Mouse (Mus musculus): ENCODE results near the gene Trmt10a. TPM values are rescaled to one million over a fixed set of nuclear protein-coding genes. Genes with fewer than 3 reads are reported as not detected.
"Not testable (repeated sequence)": the region's sequence is repeated elsewhere in the genome, so short reads cannot be mapped to it uniquely, and the experiment has no call there.

Gene Trmt10a
- total RNA-seq, 2 experiments from 2014 or later = 3.2 to 4.3 TPM

DNA sequence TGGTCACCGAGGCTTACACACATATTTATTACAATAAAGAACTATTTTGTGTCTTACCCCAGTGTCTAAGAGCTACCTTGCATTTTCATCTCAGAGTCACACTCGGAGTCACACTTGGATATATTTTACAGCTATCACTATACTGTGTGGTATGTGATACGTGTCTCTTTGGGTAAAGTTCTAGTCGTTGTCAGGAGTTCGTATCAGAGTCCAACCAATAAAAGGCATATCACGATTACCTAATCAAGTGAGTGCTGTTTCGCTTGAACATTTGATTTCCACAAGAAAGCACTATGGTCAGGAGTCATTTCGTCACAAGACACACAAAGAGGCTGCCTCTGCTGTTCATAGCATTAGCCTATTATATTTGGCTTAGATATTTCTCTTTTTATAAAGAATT is 9.8 kb upstream of the Trmt10a start:
- intact Hi-C loops (cut with DNase I) = no loop called here

GRCm38 (mm10) chr3:138133916-138134315 is 9.3 kb upstream of the Trmt10a start:
- intact Hi-C loops (cut with DNase I) = no loop called here
- DNase-seq = no peak

More for the DNA sequence above, 9.8 kb upstream of the Trmt10a start:
- DNase-seq = no peak

DNA sequence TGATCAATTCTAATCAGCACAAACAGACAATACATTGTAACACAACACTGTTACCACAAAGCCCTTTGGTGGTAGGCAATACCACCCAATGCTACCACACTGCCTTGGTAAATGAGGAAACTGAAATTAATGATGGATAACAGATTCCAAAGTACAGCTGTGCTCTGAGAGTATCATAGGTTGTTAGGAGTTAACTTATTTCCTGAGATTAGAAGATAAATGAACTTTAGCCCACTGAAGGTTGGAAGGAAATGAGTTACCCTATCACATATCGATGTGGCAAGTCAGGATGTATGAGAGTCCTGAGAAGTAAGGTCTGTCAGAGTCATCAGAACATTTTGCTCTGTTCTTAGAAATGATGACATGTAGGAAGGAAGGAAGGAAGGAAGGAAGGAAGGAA is 8.7 kb upstream of the Trmt10a start:
- DNase-seq = no peak
- intact Hi-C loops (cut with DNase I) = no loop called here

DNA sequence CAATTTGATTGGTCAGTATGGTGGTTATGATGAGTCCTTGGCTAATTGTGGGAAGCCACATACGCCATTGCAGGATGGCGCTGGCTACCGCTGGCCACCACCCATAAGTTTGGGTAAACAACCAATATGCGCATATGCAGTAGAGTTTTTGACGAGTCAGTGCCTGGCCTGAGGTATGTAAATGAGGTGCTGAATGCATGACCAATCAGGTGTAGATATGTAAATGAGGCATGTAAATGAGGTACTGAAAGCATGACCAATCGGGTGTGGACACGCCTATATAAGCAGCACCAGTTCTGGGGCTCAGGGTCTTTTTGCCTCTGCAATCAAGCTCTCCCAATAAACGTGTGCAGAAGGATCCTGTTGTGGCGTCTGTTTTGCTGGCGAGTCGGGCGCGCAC is 5.1 kb upstream of the Trmt10a start:
- intact Hi-C loops (cut with DNase I); DNase-seq: not testable (repeated sequence)

GRCm38 (mm10) chr3:138139663-138140062 is 3.6 kb upstream of the Trmt10a start:
- intact Hi-C loops (cut with DNase I) = no loop called here
- DNase-seq = peak; percentile 54 to 59

DNA sequence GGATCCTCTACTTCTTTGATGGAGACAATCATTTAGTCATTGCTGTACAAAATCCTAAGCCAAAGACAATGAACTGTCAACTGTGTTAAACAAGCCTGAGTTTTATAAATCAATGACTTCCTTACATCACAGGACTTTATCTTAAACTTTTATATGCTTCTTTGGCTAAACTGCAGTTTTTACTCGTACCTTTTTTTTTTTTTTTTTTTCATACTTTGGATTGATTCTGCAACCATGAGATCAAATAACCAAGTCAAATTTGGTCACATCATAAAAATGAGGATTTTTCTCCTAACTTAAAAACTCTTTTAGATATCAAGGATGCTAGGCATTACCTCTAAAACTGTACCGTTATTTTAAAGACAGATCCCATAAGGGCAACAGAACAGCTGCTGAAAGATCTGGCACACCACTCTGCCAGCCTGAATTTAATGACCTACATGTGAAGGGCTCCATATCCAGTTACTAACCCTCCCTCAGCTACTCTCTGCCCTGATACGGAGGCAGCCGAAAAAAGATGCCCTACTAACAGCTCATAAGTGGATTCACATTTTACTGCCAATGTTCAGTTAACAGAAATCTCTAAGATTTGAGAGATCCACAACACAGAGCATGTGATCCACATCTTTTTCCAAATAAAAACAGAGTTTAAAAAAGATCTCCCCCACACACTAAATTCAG is 1.1 kb upstream of the Trmt10a start:
- intact Hi-C loops (cut with DNase I) = loop anchor here (2.0 kb wide), 1 partner anchor 23 kb away; no protein-coding TSS in a partner anchor
- peak; percentile 48 to 58 for DNase-seq

DNA sequence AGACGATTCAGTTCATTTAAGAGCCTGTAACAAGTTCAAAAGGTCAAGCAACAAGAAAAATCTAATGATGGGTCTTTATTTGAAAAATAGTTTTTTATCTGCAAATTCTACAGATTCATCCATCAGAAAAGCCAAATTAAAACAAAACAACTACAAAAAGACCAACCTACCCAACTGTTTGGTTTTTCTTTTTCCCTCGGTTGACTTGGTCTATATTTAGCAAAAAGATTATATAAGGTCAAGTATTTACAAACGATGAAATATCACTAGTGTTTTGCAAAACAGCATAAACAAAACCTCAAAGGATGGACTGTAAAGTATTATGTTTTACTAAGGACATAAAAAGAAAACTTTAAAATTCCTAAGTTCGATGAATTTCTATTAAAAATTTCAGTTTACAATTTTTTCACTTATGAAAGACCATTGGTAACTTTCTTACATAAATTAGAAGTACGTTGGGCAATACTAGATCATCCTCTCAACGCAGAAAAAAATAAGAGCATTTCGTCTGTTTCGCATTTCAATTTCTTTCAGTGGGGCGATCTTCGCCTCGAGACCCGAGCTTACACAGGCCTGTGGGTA is 424 bp upstream of the Trmt10a start:
- no peak for DNase-seq
- intact Hi-C loops (cut with DNase I) = loop anchor here (1.0 to 2.0 kb wide), 3 partner anchors 24 to 279 kb away; partner anchors contain the start of gene H2afz

- peak; percentile 13 to 26 for DNase-seq
- intact Hi-C loops (cut with DNase I) = no loop called here
Observed at GRCm38 (mm10) chr3:138144060-138144641, 903 bp downstream of the Trmt10a start.

- intact Hi-C loops (cut with DNase I) = loop anchor here (1.0 to 5.0 kb wide), 4 partner anchors 153 to 366 kb away; partner anchors contain the start of gene Lamtor3
Observed at GRCm38 (mm10) chr3:138144642-138145171, 1.5 kb downstream of the Trmt10a start, which contains the start of gene Mttp. Gene Mttp, minus strand, starts transcription at chr3:138144968.

DNA sequence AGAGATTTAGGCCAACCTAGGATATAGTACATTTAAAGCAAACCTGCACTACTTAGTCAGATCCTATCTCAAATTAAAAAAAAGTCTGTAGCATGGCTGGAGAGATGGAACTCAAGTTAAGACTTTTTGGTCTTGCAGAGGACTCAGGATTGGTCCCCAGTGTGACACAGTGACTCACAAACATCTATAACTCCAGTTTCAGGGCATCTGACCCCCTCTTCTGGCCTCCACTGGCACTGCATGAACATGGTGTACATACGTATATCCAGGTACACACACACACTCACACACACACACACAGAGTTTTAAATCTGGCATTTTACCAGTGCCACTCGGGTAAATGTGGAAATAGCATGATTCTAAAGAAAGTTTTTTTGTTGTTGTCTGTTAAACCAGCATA is 5.6 kb downstream of the Trmt10a start:
- no peak for DNase-seq
- intact Hi-C loops (cut with DNase I) = loop anchor here (5.0 kb wide), 2 partner anchors 212 to 232 kb away; partner anchors contain the start of gene Lamtor3

More at GRCm38 (mm10) chr3:138144642-138145171, 1.5 kb downstream of the Trmt10a start, which contains the start of gene Mttp:
- DNase-seq = peak; percentile 88 to 90

DNA sequence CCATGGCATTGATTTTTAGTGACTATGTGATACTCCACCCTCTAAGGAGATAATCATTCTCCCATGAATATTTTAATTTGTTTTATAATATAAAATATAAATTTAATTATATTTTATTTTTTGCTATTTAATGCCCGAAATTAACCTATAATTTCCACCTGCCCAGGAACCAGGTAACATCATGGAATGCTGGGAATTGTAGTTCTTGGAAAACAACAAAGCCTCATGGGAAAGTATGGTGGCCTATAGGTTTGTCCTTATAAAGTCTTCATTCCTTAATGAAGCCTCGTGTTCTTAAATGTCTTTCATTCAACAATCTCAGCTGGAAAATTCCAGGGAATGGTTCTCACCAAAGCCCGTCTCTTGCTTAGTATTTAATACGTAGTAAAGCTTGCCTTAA is 11.8 kb downstream of the Trmt10a start:
- no peak for DNase-seq
- intact Hi-C loops (cut with DNase I) = no loop called here

GRCm38 (mm10) chr3:138156651-138157050 is 13.4 kb downstream of the Trmt10a start:
- intact Hi-C loops (cut with DNase I) = no loop called here
- DNase-seq = no peak

DNA sequence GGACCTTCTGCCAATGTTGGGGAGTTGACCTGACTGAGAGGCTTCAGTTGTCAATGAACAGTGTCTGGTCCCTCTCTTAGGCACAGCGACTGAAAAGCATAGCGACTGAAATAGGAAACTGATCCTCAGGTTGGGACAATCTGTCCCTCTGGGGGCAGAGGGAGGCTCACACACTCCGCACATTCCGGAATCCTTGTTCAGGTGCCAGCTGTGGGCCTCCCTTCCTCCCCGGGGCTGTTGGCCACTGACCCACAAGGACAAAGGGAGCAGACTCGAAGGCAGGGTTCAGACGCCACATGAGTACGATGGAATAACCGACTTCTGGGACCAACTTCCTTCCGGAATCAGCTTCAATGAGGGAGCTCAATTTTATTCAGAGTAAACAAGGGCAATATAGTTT is 18.4 kb downstream of the Trmt10a start:
- DNase-seq = no peak
- intact Hi-C loops (cut with DNase I) = no loop called here

- DNase-seq = no peak
- intact Hi-C loops (cut with DNase I) = no loop called here
Observed at GRCm38 (mm10) chr3:138162553-138163183, 19.4 kb downstream of the Trmt10a start.

GRCm38 (mm10) chr3:138173291-138173690 is 30.0 kb downstream of the Trmt10a start:
- intact Hi-C loops (cut with DNase I) = no loop called here

DNA sequence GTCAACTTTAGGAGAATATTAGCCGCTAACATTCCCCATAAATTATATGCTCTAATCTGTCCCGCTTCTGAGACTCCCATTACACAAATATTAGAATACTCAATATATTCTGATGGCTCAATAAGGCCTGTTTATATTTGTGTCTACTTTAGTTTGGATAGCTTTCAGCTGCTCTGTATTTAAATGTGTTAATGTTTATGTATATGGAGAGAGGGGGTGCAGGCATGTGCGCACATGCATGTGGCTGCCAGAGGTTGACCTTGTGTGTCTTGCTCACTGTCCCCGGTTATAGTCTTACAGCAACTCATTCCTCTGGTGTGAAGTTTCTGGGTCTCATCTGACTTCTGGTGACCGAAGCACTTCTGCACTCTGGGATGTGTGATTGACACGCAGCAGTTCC is 32.3 kb downstream of the Trmt10a start:
- intact Hi-C loops (cut with DNase I) = no loop called here
- DNase-seq = no peak

More at GRCm38 (mm10) chr3:138173291-138173690, 30.0 kb downstream of the Trmt10a start:
- DNase-seq = no peak

DNA sequence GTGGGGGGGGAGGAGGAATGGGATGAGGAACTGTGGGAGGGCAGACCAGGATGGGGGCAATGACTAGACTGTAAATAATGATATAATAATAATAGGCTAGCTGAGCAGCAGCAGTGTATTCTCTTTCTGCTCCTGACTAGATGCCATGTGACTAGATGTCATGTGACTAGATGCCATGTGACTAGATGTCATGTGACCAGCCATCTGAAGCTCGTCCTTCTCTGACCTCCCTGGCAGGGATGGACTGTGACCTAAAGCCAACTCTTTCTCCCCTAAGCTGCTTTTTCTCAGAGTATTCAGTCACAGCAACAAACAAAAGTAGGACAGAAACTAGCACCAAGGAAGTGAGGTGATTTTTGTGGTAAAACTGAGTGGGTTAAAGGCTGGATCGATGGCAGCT is 38.8 kb downstream of the Trmt10a start:
- intact Hi-C loops (cut with DNase I) = no loop called here
- DNase-seq = no peak

DNA sequence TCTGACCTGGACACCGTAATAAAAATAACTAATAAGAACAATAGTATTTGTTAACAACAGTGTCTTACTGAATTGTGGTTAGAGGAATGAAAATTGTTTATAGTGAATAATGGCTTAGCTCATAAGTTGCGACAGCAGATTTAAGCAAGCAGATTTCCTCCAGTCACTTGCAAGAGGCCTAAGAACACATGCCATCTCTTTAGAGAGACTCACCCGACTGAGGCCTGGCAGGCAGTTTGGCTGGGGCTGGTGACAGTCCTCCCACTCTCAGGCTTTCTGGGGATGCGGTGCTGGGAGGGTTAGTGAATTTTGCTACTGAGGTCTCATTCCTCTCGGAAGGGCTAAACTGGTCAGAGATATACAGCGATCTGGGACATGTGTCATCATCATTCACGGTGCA is 40.1 kb downstream of the Trmt10a start:
- intact Hi-C loops (cut with DNase I) = no loop called here

GRCm38 (mm10) chr3:138185290-138185689 is 42.0 kb downstream of the Trmt10a start:
- intact Hi-C loops (cut with DNase I) = no loop called here
- peak; percentile 39 to 41 for DNase-seq

More for the DNA sequence above, 40.1 kb downstream of the Trmt10a start:
- DNase-seq = no peak

DNA sequence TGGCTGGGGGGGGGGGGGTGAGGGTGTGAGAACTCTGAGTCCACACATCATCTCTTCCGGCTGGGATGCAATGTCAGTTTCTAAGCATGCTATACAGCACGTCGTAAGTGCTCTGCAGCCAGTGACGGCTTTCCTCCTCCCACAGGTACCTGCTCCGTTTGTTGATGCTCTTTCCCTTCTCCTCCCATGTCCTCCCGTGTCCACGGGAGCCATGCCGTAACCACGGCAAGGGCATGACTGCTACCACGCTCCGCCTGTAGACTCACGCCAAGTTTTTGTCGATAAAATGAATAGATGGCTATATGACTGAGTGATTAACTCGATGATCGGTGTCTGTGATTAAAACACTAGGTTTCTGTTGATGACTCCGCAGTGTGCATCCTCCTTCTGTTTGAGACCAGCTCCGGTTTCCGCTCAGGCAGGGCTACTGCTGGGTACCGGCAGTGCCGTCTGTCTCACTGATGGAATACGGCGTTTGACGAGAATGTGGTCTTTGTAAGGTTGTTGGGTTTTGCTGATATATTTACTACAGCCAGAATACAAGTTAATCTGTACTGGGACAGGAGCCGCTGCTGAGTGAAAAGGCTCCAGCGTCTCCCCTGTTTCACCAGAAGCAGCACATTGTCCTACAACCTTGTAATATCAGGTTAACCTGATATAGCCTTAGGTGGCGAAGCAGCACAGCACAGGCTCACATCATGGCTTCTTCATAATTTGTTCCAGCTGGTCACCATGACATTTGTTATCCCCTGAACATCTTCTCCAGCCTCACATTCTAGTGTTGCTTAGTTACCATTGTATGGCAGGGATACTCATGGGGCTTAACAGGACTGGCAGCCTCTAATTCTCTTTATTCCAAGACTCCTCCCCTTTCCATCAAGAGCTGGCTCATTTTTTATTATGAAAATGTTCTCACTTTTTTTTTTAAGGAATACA is 43.0 kb downstream of the Trmt10a start:
- DNase-seq = no peak
- intact Hi-C loops (cut with DNase I) = no loop called here
